Mouse (Mus musculus) intestine, embryonic 16.5 days (tissue): ENCODE data around the gene Eno2. TPM values are rescaled to one million over a fixed set of nuclear protein-coding genes. Genes with fewer than 3 reads are reported as not detected.

Experiments
- ATAC-seq: fragments of 200-750 bp; cut with Nextera tagmentation; 2 replicates; pipeline ENCODE4 v1.8.0; 2017; ENCODE audit warnings: moderate TSS enrichment, moderate library complexity
- H3K27ac ChIP-seq: fragments of 300-500 bp; sonication (generic); 2 replicates; pipeline ENCODE4 v1.5.1; 2014; ENCODE audit warnings: mild to moderate bottlenecking, low read length
- H3K27me3 ChIP-seq: fragments of 300-500 bp; sonication (generic); replicated peaks from 2 replicates; pipeline ENCODE4 v1.6.1; 2014; ENCODE audit warnings: low read length, control low read depth, mixed read lengths; ENCODE audit not compliant: control insufficient read depth, insufficient read depth
- H3K36me3 ChIP-seq: fragments of 300-500 bp; sonication (generic); 2 replicates; pipeline ENCODE4 v1.6.1; 2014; ENCODE audit warnings: low read length, control low read depth; ENCODE audit not compliant: control insufficient read depth, insufficient read depth
- H3K4me1 ChIP-seq: fragments of 300-500 bp; sonication (generic); 2 replicates; pipeline ENCODE4 v1.6.1; 2014; ENCODE audit warnings: low read length, control low read depth, mixed read lengths; ENCODE audit not compliant: control insufficient read depth, insufficient read depth
- H3K4me2 ChIP-seq: fragments of 300-500 bp; sonication (generic); 2 replicates; pipeline ENCODE4 v1.6.1; 2014; ENCODE audit warnings: low read depth, low read length, control low read depth
- H3K4me3 ChIP-seq: fragments of 300-500 bp; sonication (generic); 2 replicates; pipeline ENCODE4 v1.5.1; 2014; ENCODE audit warnings: mild to moderate bottlenecking, low read length
- H3K9ac ChIP-seq: fragments of 300-500 bp; sonication (generic); 2 replicates; pipeline ENCODE4 v1.6.1; 2014; ENCODE audit warnings: low read depth, low read length
- H3K9me3 ChIP-seq: fragments of 300-500 bp; sonication (generic); 2 replicates; pipeline ENCODE4 v1.6.1; 2016; ENCODE audit warnings: low read length, control low read depth; ENCODE audit not compliant: control insufficient read depth
- WGBS: fragments of 180-500 bp; shearing (Covaris S2); extraction: QIAGEN DNeasy Blood & Tissue Kit; methylation state at CpG from one replicate; pipeline ENCODE4 v1.1.7; 2014; 5-methylcytosine and 5-hydroxymethylcytosine counted together
- polyA plus RNA-seq: library from polyadenylated mRNA; unstranded; fragments of >200 nt; fragmentation: Nextera tagmentation; extraction: Ambion mirVana; gene quantifications from 2 replicates; pipeline ENCODE4 v1.2.1, GENCODE M21; 2015

Eno2 gene
- polyA plus RNA-seq, 1 experiment from 2014 or later: 7.1 TPM

DNA sequence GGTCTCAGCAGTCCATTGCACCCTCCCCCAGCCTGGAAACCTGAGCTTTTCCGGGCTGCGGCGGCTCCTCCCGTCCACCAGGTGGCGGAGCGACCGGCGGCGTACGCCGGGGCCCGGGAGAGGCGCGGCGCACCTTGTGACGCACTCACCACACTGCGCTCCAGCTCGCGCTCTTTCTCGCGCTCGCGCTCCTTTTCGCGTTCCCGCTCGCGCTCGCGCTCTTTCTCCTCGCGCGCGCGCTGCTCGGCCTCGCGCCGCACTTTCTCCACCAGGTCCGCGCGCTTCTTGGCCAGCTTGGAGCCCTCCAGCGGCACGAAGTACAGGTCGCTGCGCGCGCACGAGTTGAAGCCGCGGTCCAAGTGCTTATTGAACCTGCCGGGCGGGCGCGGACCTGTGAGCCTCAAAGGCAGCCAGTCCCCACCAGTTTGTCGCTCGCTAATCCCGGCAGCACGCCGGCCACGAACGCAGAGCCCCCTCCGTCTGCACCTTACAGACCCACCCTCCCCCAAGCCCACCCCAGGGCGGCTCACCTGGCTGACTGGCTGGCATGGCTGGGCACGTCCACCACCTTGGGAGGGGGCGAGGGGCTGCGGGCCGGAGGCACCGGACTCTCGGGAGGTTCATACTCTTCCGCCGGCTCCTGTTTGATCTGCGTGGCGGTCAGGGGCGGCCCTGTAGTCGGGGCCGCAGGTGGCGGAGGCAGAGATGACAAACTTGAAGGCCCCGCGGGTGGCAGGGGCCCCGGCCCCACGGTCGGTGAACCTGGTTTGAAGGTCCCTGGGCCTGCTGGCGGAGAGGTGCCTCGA lies 23.8 kb downstream of the Eno2 start:
- peaks cover 20% of the 10 kb centered on the region; the same call in 1 of the 2 replicates for H3K36me3 ChIP-seq

GRCm38 (mm10) chr6:124744755-124745321 lies 24.6 kb downstream of the Eno2 start:
- H3K36me3 ChIP-seq: peaks cover 20% of the 10 kb centered on the region; the same call in 1 of the 2 replicates
- 71% methylated on average over 26 of the region's 26 CpGs for WGBS

More for the DNA sequence above, 23.8 kb downstream of the Eno2 start:
- H3K4me3 ChIP-seq: peak overlapping the region; percentile 62
- H3K27me3 ChIP-seq: no peaks in the 10 kb centered on the region
- peak overlapping the region; percentile 90 for H3K27ac ChIP-seq
- H3K9me3 ChIP-seq: no peaks in the 10 kb centered on the region
- H3K4me1 ChIP-seq: peaks cover 24% of the 10 kb centered on the region
- ATAC-seq: peak; percentile 83
- H3K4me2 ChIP-seq: peak overlapping the region; percentile 99
- H3K9ac ChIP-seq: peak overlapping the region; percentile 96
- 1% methylated on average over 85 of the region's 85 CpGs for WGBS

GRCm38 (mm10) chr6:124743647-124744046 lies 25.8 kb downstream of the Eno2 start:
- Histone ChIP-seq H3K9ac (no peak overlapping the region), H3K27ac (no peak overlapping the region), H3K4me3 (no peak overlapping the region), H3K36me3 (peaks cover 14% of the 10 kb centered on the region; the same call in 1 of the 2 replicates), H3K9me3 (no peaks in the 10 kb centered on the region), H3K27me3 (no peaks in the 10 kb centered on the region), H3K4me2 (no peak overlapping the region), H3K4me1 (peaks cover 37% of the 10 kb centered on the region)
- WGBS: 88% methylated on average over 8 of the region's 8 CpGs
- ATAC-seq: no peak

More at GRCm38 (mm10) chr6:124744755-124745321, 24.6 kb downstream of the Eno2 start:
- peak overlapping the region; percentile 96 for H3K9ac ChIP-seq
- no peak for ATAC-seq
- peaks cover 26% of the 10 kb centered on the region for H3K4me1 ChIP-seq
- no peaks in the 10 kb centered on the region for H3K9me3 ChIP-seq
- peak overlapping the region; percentile 62 for H3K4me3 ChIP-seq
- no peaks in the 10 kb centered on the region for H3K27me3 ChIP-seq
- H3K27ac ChIP-seq: peak overlapping the region; percentile 56
- peak overlapping the region; percentile 99 for H3K4me2 ChIP-seq

GRCm38 (mm10) chr6:124742839-124743514 lies 26.5 kb downstream of the Eno2 start:
- no peak overlapping the region for H3K27ac ChIP-seq
- H3K27me3 ChIP-seq: no peaks in the 10 kb centered on the region
- H3K9me3 ChIP-seq: no peaks in the 10 kb centered on the region
- H3K4me1 ChIP-seq: peaks cover 37% of the 10 kb centered on the region
- ATAC-seq: no peak
- no peak overlapping the region for H3K4me3 ChIP-seq
- H3K4me2 ChIP-seq: no peak overlapping the region
- peak overlapping the region; percentile 4; the same call in 1 of the 2 replicates for H3K9ac ChIP-seq
- H3K36me3 ChIP-seq: peaks cover 14% of the 10 kb centered on the region; the same call in 1 of the 2 replicates
- 90% methylated on average over 15 of the region's 15 CpGs for WGBS

- Histone ChIP-seq H3K4me2 (peak overlapping the region; percentile 68), H3K27ac (peak overlapping the region; percentile 99), H3K36me3 (peaks cover 8% of the 10 kb centered on the region; the same call in 1 of the 2 replicates), H3K4me1 (peaks cover 36% of the 10 kb centered on the region), H3K27me3 (no peaks in the 10 kb centered on the region), H3K9ac (peak overlapping the region; percentile 60), H3K4me3 (peak overlapping the region; percentile 55), H3K9me3 (no peaks in the 10 kb centered on the region)
- no peak for ATAC-seq
- 67% methylated on average over 3 of the region's 3 CpGs for WGBS
These were observed 27.6 kb downstream of the Eno2 start for GRCm38 (mm10) chr6:124741842-124742241.

- H3K27ac ChIP-seq: peak within 1 kb of the TSS; percentile 99
- peak within 1 kb of the TSS; percentile 55 for H3K4me3 ChIP-seq
- ATAC-seq: peak; percentile 72
- peaks cover 8% of the 10 kb centered on the region; the same call in 1 of the 2 replicates for H3K36me3 ChIP-seq
- peak within 1 kb of the TSS; percentile 69 for H3K9ac ChIP-seq
- H3K9me3 ChIP-seq: no peaks in the 10 kb centered on the region
- peak within 1 kb of the TSS; percentile 68 for H3K4me2 ChIP-seq
- WGBS: under 1% methylated on average over 41 of the region's 41 CpGs
- H3K4me1 ChIP-seq: peaks cover 29% of the 10 kb centered on the region
- no peaks in the 10 kb centered on the region for H3K27me3 ChIP-seq
These were observed 28.3 kb downstream of the Eno2 start, which contains the start of gene Grcc10 for GRCm38 (mm10) chr6:124740888-124741761. Gene Grcc10 (minus strand): TSS chr6:124741374.

DNA sequence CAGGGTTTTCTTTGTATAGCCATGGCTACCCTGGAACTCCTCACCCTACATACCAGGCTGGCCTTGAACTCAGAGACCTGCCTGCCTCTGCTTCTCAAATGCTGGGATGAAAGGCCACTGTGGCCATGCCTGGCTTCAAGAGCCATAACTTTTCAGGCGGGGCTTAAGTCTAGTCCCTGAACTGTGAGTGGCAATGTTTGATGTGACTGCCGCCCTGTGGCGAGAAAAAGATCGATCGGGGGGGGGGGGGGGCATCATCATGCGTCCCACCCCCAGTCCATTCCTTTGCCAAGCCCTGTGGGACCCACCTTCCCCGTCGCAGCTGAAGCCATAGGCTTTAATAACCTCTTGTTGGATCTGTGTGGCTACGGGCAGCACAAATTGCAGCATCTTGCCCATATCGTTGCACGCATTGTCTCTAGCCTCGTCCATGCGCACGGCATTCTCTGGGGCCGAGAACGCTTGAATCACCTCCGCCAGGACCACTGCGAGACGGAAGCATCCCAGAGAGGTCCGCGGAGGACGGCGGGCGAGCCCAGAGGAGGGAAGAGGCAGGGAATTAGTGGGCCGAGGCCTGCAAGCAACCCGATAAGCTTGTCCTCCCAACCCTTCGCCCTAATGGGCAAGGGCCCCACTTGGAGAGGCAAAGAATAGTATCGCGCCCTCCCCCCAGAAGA lies 29.1 kb downstream of the Eno2 start:
- Histone ChIP-seq H3K27me3 (no peaks in the 10 kb centered on the region), H3K9ac (peak overlapping the region; percentile 69), H3K9me3 (no peaks in the 10 kb centered on the region), H3K27ac (peak overlapping the region; percentile 99), H3K4me2 (peak overlapping the region; percentile 68), H3K36me3 (peaks cover 8% of the 10 kb centered on the region; the same call in 1 of the 2 replicates), H3K4me1 (peaks cover 26% of the 10 kb centered on the region), H3K4me3 (peak overlapping the region; percentile 55)
- ATAC-seq: peak; percentile 14
- 1% methylated on average over 29 of the region's 29 CpGs for WGBS

GRCm38 (mm10) chr6:124739231-124739796 lies 30.2 kb downstream of the Eno2 start:
- H3K4me3 ChIP-seq: no peak overlapping the region
- peak overlapping the region; percentile 55 for H3K9ac ChIP-seq
- peaks cover 20% of the 10 kb centered on the region for H3K4me1 ChIP-seq
- H3K4me2 ChIP-seq: peak overlapping the region; percentile 45
- H3K9me3 ChIP-seq: no peaks in the 10 kb centered on the region
- 79% methylated on average over 10 of the region's 10 CpGs for whole genome bisulfite sequencing
- H3K27ac ChIP-seq: peak overlapping the region; percentile 99
- H3K27me3 ChIP-seq: no peaks in the 10 kb centered on the region
- no peak for ATAC-seq
- peaks cover 8% of the 10 kb centered on the region; the same call in 1 of the 2 replicates for H3K36me3 ChIP-seq
